Mouse (Mus musculus): ENCODE results near the gene Ctnnb1. TPM values are rescaled to one million over a fixed set of nuclear protein-coding genes. Genes with fewer than 3 reads are reported as not detected.

The Ctnnb1 gene
- polyA plus RNA-seq (2015; fragmentation: Nextera tagmentation; extraction: Ambion mirVana): 350 and 375 TPM in 2 replicates

DNA sequence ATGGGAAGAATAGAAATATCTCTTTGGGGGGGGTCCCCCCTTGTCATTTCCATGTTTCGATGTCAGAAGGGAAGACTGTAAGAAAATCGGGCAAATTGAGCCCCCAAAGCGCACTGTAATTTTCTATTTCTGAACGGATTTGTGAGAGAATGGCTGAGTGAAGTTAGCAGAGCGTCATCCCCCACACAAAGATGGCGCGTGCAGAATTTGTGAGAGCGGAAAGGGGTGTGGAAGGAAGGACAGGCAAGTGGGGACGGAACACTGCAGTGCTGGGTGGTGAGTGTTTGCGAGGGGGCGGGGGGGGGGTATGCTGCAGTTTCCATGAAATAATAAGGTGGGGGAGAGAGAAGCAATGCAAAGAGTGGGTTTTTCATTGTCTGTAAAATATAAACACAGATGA, at the start of gene Ctnnb1:
Gene Ctnnb1 (plus strand): TSS at position 136 of the 400 bp plus-strand sequence.
- Histone ChIP-seq H3K9me3 (ENCODE audit: control insufficient read depth, low read length) (no peaks in the 10 kb centered on the region), H3K4me1 (ENCODE audit: control insufficient read depth, insufficient read depth, low read depth, low read length) (no peaks in the 10 kb centered on the region; the same call in 1 of the 2 replicates), H3K27me3 (replicated peaks; ENCODE audit: control insufficient read depth, insufficient read depth, low read length) (no peaks in the 10 kb centered on the region), H3K4me3 (ENCODE audit: low read length) (no peak within 1 kb of the TSS), H3K27ac (ENCODE audit: low read depth, low read length) (0 out of 2 replicates have a peak within 1 kb of the TSS, but pooled peaks have one; percentile 3), H3K36me3 (ENCODE audit: control insufficient read depth, insufficient read depth, low read length) (no peaks in the 10 kb centered on the region), H3K4me2 (ENCODE audit: low read length) (peak within 1 kb of the TSS; percentile 6; the same call in 1 of the 2 replicates), H3K9ac (ENCODE audit: low read depth, low read length) (no peak within 1 kb of the TSS)
- 55% methylated on average over 11 of the region's 11 CpGs for WGBS
- no peak for ATAC-seq

DNA sequence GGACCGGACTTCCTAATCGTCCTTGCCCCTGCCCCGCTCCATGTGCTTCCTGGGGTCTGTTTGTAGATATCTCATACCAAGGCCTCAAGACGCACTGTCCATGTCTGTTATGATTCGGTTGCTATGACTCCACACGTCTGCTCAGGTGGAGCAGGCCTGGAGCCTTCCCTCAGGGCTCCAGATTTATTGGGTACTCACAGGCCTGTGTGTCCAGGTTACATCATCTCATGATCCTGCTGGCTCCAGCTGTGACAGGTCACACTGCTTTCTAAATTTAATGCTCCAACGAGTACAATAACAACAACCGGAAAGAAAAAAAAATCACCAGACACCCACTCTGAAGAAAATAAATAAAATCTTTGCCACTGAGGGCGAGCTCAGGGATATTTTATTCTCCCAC, 48.7 kb upstream of the Ctnnb1 start:
- Histone ChIP-seq H3K9me3 (ENCODE audit: control insufficient read depth, low read length) (no peaks in the 10 kb centered on the region), H3K9ac (ENCODE audit: low read depth, low read length) (no peak overlapping the region), H3K4me3 (ENCODE audit: low read length) (no peak overlapping the region), H3K27me3 (replicated peaks; ENCODE audit: control insufficient read depth, insufficient read depth, low read length) (no peaks in the 10 kb centered on the region), H3K4me2 (ENCODE audit: low read length) (no peak overlapping the region), H3K4me1 (ENCODE audit: control insufficient read depth, insufficient read depth, low read depth, low read length) (no peaks in the 10 kb centered on the region), H3K27ac (ENCODE audit: low read depth, low read length) (no peak overlapping the region), H3K36me3 (ENCODE audit: control insufficient read depth, insufficient read depth, low read length) (no peaks in the 10 kb centered on the region)
- no peak for ATAC-seq
- WGBS: 73% methylated on average over 9 of the region's 9 CpGs

DNA sequence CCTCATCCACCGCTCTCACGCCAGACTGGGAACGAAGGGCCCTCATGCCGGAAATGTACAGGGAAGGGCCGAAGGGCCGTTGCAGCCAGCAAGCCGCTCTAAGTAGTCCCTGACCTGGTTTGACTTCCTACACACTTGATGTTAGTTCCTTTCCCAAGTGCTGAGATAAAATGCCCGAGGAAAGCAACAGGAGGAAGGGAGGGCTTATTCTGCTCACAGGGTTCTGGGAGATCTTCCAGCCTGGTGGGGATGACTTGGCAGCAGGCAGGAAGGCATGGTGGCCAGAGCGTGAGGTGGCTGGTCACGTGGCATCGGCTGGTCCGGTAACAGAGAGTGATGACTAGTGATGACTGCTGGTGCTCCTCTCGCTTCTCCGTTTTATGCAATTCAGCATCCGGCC, 47.9 kb upstream of the Ctnnb1 start:
- no peaks in the 10 kb centered on the region for H3K4me1 ChIP-seq (ENCODE audit: control insufficient read depth, insufficient read depth, low read depth, low read length)
- no peak overlapping the region for H3K4me3 ChIP-seq (ENCODE audit: low read length)
- no peaks in the 10 kb centered on the region for H3K9me3 ChIP-seq (ENCODE audit: control insufficient read depth, low read length)
- no peak for ATAC-seq
- H3K9ac ChIP-seq (ENCODE audit: low read depth, low read length): no peak overlapping the region
- no peaks in the 10 kb centered on the region for H3K27me3 ChIP-seq (replicated peaks; ENCODE audit: control insufficient read depth, insufficient read depth, low read length)
- no peak overlapping the region for H3K4me2 ChIP-seq (ENCODE audit: low read length)
- 86% methylated on average over 15 of the region's 15 CpGs for WGBS
- H3K27ac ChIP-seq (ENCODE audit: low read depth, low read length): no peak overlapping the region
- no peaks in the 10 kb centered on the region for H3K36me3 ChIP-seq (ENCODE audit: control insufficient read depth, insufficient read depth, low read length)

DNA sequence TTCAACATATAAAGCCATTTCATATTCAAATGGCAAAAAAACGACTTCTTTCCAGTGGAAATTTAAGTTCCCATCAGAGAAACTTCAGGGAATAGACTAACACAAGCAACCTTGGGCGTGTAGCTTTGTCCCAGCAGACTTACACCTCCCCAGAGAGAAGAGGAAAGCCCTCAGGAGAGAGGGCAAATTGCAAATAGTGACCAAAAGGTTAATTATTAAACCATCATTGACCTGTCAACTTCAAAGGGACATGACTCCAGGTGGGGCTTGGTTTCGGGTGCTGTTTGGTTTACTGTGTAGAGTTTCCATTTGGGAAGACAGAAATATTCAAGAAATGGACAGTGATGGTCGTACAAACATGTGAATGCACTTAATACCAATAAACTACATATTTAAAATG, 47.2 kb upstream of the Ctnnb1 start:
- no peaks in the 10 kb centered on the region for H3K9me3 ChIP-seq (ENCODE audit: control insufficient read depth, low read length)
- WGBS: 78% methylated on average over 4 of the region's 4 CpGs
- H3K27ac ChIP-seq (ENCODE audit: low read depth, low read length): no peak overlapping the region
- H3K27me3 ChIP-seq (replicated peaks; ENCODE audit: control insufficient read depth, insufficient read depth, low read length): no peaks in the 10 kb centered on the region
- no peaks in the 10 kb centered on the region for H3K36me3 ChIP-seq (ENCODE audit: control insufficient read depth, insufficient read depth, low read length)
- no peak overlapping the region for H3K9ac ChIP-seq (ENCODE audit: low read depth, low read length)
- H3K4me3 ChIP-seq (ENCODE audit: low read length): no peak overlapping the region
- no peaks in the 10 kb centered on the region for H3K4me1 ChIP-seq (ENCODE audit: control insufficient read depth, insufficient read depth, low read depth, low read length)
- no peak for ATAC-seq
- no peak overlapping the region for H3K4me2 ChIP-seq (ENCODE audit: low read length)

DNA sequence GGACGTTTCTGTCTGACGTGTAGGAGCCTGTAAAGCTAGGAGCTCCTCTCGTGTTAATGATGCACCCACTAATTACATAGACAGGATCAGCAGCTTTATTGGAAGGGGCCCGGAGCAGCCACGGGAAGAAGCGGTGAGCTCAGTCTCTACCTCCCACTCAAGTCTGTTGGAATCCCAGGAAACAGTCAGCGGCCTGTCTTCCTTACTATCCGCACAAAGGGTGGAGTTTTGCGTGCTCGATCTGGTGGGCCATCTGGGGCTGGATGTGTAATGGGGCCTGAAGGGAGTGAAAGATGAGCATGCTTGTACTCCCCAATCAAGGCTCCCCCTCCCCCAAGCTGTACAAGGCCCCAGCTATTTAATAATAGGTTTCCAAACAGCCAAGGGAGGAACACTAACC, 44.3 kb upstream of the Ctnnb1 start:
- Histone ChIP-seq H3K36me3 (ENCODE audit: control insufficient read depth, insufficient read depth, low read length) (no peaks in the 10 kb centered on the region), H3K27me3 (replicated peaks; ENCODE audit: control insufficient read depth, insufficient read depth, low read length) (no peaks in the 10 kb centered on the region), H3K9ac (ENCODE audit: low read depth, low read length) (no peak overlapping the region), H3K4me3 (ENCODE audit: low read length) (no peak overlapping the region), H3K27ac (ENCODE audit: low read depth, low read length) (no peak overlapping the region), H3K4me1 (ENCODE audit: control insufficient read depth, insufficient read depth, low read depth, low read length) (no peaks in the 10 kb centered on the region), H3K4me2 (ENCODE audit: low read length) (no peak overlapping the region), H3K9me3 (ENCODE audit: control insufficient read depth, low read length) (no peaks in the 10 kb centered on the region)
- 43% methylated on average over 10 of the region's 10 CpGs for WGBS
- ATAC-seq: no peak

DNA sequence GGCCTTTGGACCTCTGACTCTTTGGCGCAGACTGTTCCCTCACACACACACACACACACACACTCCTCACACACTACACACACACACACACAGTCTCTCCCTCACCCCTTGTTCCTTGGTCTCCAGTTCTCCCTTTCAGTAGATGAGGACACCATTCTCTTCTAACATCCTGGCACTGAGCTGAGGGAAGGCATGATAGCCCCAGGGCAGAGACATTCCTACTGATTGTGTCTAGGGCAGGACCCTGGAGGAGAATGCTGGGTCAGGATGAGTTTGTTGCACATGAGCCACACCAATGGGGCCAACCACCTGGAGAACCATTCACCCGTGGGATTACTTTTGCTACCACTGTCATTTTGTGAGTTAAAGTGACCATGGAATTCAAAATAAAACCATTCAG, 41.4 kb upstream of the Ctnnb1 start:
- ATAC-seq: no peak
- H3K36me3 ChIP-seq (ENCODE audit: control insufficient read depth, insufficient read depth, low read length): no peaks in the 10 kb centered on the region
- no peak overlapping the region for H3K9ac ChIP-seq (ENCODE audit: low read depth, low read length)
- no peak overlapping the region for H3K4me2 ChIP-seq (ENCODE audit: low read length)
- no peaks in the 10 kb centered on the region for H3K9me3 ChIP-seq (ENCODE audit: control insufficient read depth, low read length)
- H3K27me3 ChIP-seq (replicated peaks; ENCODE audit: control insufficient read depth, insufficient read depth, low read length): no peaks in the 10 kb centered on the region
- WGBS: 85% methylated on average over 2 of the region's 2 CpGs
- H3K27ac ChIP-seq (ENCODE audit: low read depth, low read length): no peak overlapping the region
- no peaks in the 10 kb centered on the region for H3K4me1 ChIP-seq (ENCODE audit: control insufficient read depth, insufficient read depth, low read depth, low read length)
- H3K4me3 ChIP-seq (ENCODE audit: low read length): no peak overlapping the region

DNA sequence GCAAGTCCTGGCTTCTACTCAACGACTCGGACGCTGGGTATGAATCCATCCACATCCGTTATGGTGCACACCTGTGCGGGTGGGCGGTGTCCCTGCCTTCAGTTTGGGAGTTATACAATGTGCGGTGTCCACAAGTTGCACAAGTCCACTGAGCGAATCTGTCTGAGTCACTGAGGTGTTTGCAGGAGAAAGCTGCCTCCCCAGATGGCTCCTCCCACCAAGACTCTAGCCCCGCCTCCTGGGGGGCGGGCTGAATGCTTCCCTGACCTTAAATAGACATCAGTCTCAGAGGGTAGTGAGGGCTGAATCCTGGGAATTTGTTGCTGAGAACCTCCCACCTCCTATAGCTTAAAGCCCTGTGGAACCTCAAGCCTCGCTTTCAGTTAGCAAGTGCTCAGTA, 35.6 kb upstream of the Ctnnb1 start:
- Histone ChIP-seq H3K27me3 (replicated peaks; ENCODE audit: control insufficient read depth, insufficient read depth, low read length) (no peaks in the 10 kb centered on the region), H3K4me2 (ENCODE audit: low read length) (no peak overlapping the region), H3K36me3 (ENCODE audit: control insufficient read depth, insufficient read depth, low read length) (no peaks in the 10 kb centered on the region), H3K9ac (ENCODE audit: low read depth, low read length) (no peak overlapping the region), H3K27ac (ENCODE audit: low read depth, low read length) (no peak overlapping the region), H3K4me1 (ENCODE audit: control insufficient read depth, insufficient read depth, low read depth, low read length) (no peaks in the 10 kb centered on the region), H3K4me3 (ENCODE audit: low read length) (no peak overlapping the region), H3K9me3 (ENCODE audit: control insufficient read depth, low read length) (no peaks in the 10 kb centered on the region)
- ATAC-seq: no peak
- 94% methylated on average over 11 of the region's 11 CpGs for WGBS

DNA sequence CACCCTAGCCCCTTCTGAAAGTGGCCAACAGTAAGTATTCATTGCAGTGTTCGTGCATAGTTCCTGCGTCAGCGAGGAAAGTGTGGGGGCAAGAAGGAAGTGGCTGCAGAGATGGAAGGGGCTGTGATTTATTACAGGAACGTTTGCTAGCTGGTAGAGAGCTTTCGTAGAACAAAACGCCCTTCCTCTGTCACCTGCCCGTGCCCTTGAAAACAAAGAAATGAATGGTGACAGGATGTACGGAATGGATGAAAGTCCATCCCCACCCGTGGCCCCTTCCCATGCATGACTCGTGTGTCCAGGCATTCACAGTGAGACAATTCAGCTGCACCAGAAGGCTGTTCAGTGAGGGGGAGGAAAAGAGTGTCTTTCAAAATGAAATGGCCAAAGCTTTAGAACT, 35.0 kb upstream of the Ctnnb1 start:
- no peaks in the 10 kb centered on the region for H3K9me3 ChIP-seq (ENCODE audit: control insufficient read depth, low read length)
- H3K9ac ChIP-seq (ENCODE audit: low read depth, low read length): no peak overlapping the region
- H3K4me3 ChIP-seq (ENCODE audit: low read length): no peak overlapping the region
- no peak overlapping the region for H3K4me2 ChIP-seq (ENCODE audit: low read length)
- H3K27ac ChIP-seq (ENCODE audit: low read depth, low read length): no peak overlapping the region
- H3K36me3 ChIP-seq (ENCODE audit: control insufficient read depth, insufficient read depth, low read length): no peaks in the 10 kb centered on the region
- H3K4me1 ChIP-seq (ENCODE audit: control insufficient read depth, insufficient read depth, low read depth, low read length): no peaks in the 10 kb centered on the region
- ATAC-seq: no peak
- WGBS: 64% methylated on average over 10 of the region's 10 CpGs
- H3K27me3 ChIP-seq (replicated peaks; ENCODE audit: control insufficient read depth, insufficient read depth, low read length): no peaks in the 10 kb centered on the region

DNA sequence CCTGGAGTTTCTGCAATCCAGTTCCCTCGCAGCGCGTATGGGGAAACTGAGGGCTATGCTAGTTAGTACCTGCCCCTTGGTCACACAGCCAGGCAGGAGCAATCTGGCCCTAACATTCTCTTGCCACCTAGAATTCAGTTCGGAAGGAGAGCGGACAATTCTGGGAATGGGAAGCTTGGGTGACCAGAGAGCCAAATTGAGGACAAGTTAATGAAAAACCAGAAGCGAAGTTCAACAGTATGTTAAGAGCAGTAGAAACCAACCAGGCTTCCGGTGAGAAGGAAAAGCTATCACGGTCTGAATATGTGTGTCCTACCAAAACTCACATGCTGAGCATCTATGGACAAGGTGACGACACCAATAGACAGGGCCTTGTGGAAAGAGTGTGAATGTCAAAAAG, 34.6 kb upstream of the Ctnnb1 start:
- Histone ChIP-seq H3K4me3 (ENCODE audit: low read length) (no peak overlapping the region), H3K9ac (ENCODE audit: low read depth, low read length) (no peak overlapping the region), H3K4me2 (ENCODE audit: low read length) (no peak overlapping the region), H3K4me1 (ENCODE audit: control insufficient read depth, insufficient read depth, low read depth, low read length) (no peaks in the 10 kb centered on the region), H3K36me3 (ENCODE audit: control insufficient read depth, insufficient read depth, low read length) (no peaks in the 10 kb centered on the region), H3K27me3 (replicated peaks; ENCODE audit: control insufficient read depth, insufficient read depth, low read length) (no peaks in the 10 kb centered on the region), H3K9me3 (ENCODE audit: control insufficient read depth, low read length) (no peaks in the 10 kb centered on the region), H3K27ac (ENCODE audit: low read depth, low read length) (no peak overlapping the region)
- ATAC-seq: no peak
- 95% methylated on average over 9 of the region's 9 CpGs for WGBS

DNA sequence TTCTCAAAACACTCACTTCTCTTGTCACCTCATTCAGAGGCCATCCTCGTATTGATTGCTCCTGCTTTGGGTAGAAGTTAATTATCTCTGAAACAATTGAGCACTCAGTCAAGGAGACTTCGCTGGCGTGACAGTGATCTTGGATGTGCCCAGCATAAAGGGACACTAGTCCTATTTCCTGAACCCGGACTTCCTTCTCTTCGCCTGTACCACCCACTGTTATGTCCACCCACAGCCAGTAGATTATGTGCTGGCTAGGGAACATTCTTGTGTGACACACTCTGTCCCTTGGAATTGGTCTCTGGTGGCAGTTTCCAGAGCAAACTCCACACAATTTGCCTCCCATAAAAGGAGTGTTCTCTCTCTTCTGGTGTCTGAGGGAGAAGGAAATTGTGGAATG, 32.5 kb upstream of the Ctnnb1 start:
- 38% methylated on average over 5 of the region's 5 CpGs for WGBS
- no peak; the same call in 1 of the 2 replicates for ATAC-seq
- Histone ChIP-seq H3K4me3 (ENCODE audit: low read length) (no peak overlapping the region), H3K9ac (ENCODE audit: low read depth, low read length) (no peak overlapping the region), H3K4me1 (ENCODE audit: control insufficient read depth, insufficient read depth, low read depth, low read length) (no peaks in the 10 kb centered on the region), H3K9me3 (ENCODE audit: control insufficient read depth, low read length) (no peaks in the 10 kb centered on the region), H3K4me2 (ENCODE audit: low read length) (no peak overlapping the region), H3K27ac (ENCODE audit: low read depth, low read length) (no peak overlapping the region), H3K36me3 (ENCODE audit: control insufficient read depth, insufficient read depth, low read length) (no peaks in the 10 kb centered on the region), H3K27me3 (replicated peaks; ENCODE audit: control insufficient read depth, insufficient read depth, low read length) (no peaks in the 10 kb centered on the region)

Measured in hindbrain, embryonic 16.5 days (tissue).